Mouse (Mus musculus) lung, postnatal 36 days (tissue): Measurements from ENCODE around the gene Fam171a2.

Source experiments
- DNase-seq: peaks from one replicate; pipeline ENCODE4 v3.0.0; 2022; ENCODE audit warnings: mixed read lengths

Gene Fam171a2

GRCm38 (mm10) chr11:102449043-102450008 lies 1.8 kb upstream of the Fam171a2 start:
- DNase-seq, result no peak

DNA sequence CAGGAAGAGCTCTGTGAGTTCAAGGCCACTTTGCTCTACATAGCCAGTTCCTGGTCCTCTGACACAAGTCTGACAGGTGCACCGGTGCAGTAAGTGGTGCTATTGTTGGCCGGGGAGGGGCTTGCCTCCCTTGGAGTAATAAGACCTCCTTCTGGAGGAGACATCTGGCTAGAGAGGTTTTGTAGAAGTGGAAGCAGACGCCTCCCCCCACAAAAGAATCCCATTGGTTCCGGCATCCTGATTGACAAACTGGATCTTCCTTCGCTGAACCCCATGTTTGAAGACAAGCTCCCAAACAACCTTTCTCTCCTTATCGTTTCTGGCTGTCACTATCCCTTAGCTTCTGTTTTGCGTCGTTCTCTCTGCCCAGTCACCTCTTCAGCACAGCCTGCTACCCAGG lies 845 bp upstream of the Fam171a2 start:
- DNase-seq, result no peak

DNA sequence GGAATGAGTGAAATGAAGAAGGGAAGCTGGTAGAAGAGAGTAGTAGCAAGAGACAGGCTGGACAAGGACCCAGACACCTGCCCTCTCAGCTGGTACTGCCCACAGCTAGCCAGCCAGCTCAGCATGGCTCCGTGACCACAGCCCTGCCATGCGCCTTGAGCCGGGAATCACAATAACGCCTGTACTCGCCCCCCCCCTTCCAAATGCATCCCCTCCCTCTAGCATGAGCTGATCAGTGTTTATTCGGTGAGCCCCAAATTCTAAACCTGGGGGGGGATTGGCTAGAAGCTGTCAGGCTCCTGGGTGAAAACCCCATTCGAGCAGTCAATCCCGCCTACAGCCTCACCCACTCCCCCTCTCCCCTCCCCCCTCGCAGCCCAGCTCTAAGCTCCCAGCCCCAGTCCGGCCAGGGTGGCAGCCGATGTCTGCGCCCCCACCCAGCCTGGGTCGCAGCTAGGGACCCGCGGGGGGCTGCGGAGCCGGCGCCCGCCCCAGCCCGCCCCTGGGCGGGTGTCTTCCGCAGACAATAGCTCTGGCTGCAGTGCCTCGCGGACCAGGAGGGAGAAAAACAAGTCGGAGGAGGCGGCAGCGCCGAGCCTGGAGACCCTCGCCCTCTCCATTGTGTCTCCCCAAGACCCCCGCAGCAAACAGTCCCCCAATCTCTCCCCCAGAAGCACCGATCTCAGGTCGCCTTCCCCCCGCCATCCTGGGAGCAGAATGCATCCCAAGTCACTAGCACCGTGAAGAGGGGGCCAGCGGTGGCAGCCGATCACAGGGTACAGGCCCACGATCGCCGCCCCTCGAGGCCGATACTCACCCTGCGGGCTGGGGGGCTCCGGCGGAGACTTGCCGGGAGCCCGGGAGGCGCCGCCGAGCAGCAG lies 661 bp downstream of the Fam171a2 start:
- no peak for DNase-seq

DNA sequence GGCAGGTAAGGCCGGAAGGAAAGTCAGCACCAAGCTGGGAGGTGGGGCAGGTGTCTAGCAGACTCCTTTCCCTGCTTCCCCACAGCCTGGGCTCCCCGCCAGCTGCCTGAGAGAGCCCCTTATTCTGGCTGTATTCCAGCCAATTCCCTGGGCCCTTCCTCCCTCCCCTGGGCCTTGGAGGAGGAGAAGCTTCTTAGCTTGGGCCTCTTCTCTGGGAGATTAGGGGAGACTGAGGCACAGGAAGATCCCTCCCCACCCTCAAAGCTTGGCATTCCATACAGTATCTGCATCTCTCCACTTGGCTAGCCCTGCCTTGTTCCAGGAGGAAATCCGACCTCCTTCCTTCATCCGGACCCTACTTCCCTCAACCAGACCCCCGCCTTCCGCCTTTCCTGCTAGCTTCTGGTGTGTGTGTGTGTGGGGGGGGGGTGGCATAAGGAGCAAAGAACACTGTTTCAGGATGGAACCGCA lies 1.6 kb downstream of the Fam171a2 start:
- no peak for DNase-seq

DNA sequence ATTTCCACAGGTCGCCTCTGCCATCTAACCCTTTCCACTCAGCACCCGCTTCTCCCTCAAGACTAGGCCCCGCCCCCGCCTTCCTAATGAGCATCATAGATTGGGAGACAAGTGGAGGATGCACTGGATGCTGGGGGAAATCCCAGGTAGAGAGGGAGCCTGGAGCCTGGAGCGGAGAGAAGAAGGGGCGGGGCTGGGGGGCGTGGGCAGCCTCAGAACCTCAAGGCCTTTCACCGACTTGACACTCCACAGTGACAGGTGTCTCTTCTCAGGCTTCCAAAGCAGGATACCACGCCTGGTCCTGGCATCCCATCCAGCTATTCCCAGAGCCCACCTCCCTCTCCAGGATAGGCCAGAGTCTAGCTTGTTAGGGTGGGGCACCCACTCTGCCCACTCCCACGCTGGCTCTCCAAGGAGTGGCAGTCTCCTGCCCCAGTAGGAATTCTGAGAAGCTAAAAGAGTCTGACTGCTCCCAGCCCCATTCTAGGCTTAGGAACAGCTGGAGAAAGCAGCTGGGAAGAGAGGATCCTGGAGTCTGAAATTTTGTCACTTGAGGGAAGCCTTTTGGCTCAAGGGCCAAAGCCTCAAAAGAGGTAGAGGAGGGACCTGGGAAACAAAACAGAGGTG lies 2.1 kb downstream of the Fam171a2 start:
- DNase-seq, result peak; percentile 38

- DNase-seq, result no peak
Measured at GRCm38 (mm10) chr11:102444781-102445180, 2.7 kb downstream of the Fam171a2 start.

DNA sequence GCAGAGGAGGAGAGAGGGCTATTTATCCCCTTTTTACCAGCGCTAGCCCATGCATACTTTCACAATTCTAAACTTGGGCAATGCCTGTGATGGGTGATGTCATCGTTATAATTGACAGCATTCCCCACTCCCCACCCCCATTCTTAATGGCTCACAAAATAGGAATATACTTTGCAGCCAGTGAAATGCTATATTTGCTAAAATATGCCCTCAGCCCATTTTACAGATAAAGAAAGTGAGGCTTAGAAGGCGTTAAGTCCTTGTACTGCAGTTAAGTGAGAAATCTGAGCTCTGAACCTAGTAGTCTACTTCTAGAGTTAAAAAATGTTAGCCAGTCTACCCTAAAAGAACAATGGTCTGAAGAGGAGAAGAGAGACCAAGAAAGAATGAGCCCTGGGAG lies 3.2 kb downstream of the Fam171a2 start:
- no peak for DNase-seq

- no peak for DNase-seq
Measured at GRCm38 (mm10) chr11:102443740-102444139, 3.7 kb downstream of the Fam171a2 start.

DNA sequence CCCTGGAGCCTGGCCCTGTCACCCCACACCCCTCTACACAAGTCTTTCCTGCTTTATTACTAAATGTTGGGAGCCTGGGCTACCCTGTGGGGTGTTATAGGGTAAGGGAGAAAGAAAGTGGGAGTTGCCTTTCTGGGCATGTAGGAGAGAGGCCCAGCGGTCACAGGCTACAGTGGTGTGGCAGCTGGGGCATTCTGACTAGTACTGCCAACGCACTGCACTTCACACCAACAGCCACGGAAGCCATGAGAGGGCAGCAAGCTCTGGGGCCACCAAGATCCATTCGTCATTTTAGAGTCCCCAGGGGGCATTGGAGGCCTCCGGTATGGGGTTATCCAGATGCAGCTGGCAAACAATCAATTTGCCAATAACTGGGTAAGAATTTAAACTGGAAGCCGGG lies 5.4 kb downstream of the Fam171a2 start:
- no peak for DNase-seq

GRCm38 (mm10) chr11:102441434-102441833 lies 6.0 kb downstream of the Fam171a2 start:
- DNase-seq, result no peak

DNA sequence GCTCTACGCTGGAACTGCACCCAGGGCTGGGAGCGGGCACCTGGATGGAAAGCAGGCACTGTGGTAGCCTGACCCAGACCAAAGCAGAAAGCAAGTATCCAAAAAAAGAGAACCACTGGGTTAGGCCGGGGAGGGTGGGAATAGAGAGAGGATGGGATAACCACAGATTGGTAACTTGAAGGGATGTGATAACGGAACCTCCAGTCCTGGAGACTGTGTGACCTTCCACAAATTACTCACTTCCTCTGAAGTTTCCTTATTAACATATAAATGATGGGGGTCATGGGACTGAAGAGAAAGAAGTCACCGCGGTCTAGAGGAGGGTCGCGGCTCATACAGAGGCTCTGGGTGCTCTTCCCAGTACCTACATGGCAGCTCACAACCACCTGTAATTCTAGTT lies 7.2 kb downstream of the Fam171a2 start:
- no peak for DNase-seq

- no peak for DNase-seq
Measured at GRCm38 (mm10) chr11:102439093-102440082, 8.1 kb downstream of the Fam171a2 start.

DNA sequence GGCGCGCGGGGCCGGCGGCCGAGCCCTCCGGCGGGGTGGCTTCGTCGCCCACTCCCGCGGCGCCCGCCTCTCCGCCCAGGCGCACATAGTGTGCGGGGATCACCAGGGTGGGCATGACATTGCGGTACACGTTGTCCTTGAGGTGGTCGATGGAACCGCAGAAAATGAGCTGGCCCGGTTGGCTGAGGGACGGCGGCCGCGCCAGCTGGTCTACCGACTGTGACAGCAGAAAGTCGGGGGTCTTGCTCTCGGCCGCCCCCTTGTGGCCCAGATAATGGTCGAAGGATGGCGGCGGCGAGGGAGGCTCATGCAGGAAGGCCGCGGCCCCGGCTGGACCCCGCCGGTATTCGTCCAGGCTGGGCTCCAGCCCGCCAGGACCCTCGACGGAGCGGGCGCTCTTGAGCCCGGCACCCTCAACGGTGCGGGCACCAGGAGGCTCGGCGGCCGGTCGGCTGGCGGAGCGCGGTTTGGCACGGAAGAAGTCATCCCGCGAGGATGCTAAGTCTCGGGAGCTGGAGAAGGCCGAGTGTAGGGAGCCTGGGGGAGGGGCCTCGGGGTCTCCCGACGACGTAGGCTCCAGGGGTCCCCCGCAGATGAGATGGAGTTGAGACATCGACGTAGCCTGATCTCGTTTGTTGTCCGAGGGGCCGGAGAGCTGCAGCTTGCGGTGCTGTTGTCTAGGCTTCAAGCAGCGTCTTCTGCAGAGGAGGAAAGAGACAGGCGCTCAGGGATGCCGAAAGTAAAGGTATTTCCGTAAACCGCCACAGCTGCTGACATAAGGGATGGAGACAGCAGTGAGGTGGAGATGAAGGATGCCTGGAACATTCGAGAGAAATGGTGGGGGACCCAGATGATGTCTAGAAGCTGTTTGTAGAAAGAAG lies 9.0 kb downstream of the Fam171a2 start:
- peak; percentile 86 for DNase-seq

GRCm38 (mm10) chr11:102437120-102438061 lies 10.1 kb downstream of the Fam171a2 start:
- DNase-seq, result peak; percentile 70

DNA sequence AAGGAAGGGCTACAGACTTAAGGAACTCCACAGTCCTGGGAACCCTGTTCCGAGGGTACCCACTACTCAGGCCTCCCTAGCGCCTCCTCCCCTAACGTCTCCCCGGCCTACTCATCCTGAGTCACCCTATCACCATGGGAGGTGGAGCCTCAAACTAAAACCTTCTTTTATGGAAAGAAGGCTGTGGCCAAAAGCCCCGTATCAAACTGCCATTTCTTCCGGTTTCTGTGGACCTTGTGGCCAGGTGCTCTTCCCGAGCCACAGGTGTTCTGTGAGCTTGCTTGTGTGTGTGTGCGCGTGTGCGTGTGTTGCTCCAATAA lies 11.1 kb downstream of the Fam171a2 start:
- DNase-seq, result no peak

DNA sequence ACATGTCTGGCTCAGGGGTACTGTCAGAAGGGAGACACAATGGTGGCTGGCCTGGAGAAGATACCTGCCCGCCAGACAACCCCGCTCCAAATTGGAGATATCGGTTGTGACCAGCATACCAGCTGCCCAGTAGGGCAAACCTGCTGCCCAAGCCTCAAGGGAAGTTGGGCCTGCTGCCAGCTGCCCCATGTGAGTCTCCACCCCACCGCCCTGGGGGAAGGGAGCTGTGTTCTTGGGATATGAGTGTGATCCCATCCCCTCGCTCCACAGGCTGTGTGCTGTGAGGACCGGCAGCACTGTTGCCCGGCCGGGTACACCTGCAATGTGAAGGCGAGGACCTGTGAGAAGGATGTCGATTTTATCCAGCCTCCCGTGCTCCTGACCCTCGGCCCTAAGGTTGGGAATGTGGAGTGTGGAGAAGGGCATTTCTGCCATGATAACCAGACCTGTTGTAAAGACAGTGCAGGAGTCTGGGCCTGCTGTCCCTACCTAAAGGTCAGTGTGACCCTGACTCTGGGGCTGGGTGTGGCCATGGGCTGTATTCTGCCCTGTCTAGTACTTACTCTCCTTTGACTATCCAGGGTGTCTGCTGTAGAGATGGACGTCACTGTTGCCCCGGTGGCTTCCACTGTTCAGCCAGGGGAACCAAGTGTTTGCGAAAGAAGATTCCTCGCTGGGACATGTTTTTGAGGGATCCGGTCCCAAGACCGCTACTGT lies 11.6 kb downstream of the Fam171a2 start:
- DNase-seq, result no peak

- DNase-seq, result no peak
Measured at GRCm38 (mm10) chr11:102434816-102435705, 12.4 kb downstream of the Fam171a2 start.

- peak; percentile 93 for DNase-seq
Measured at GRCm38 (mm10) chr11:102434406-102434805, 13.1 kb downstream of the Fam171a2 start.
